7 mouse cellular contexts compared by ENCODE assay signal in genomic region chr11:3169042-3169441, GRCm38 (mm10). TPM values are rescaled to one million over a fixed set of nuclear protein-coding genes. Genes with fewer than 3 reads are reported as not detected.
DNase-seq lines count a peak whose midpoint lies in the region; ATAC-seq lines count a peak whose summit lies in the region.
"Not testable (repeated sequence)": the region's sequence is repeated elsewhere in the genome, so short reads cannot be mapped to it uniquely, and the experiment has no call there.

No protein-coding gene starts in this region.

- 77% methylated on average over 2 of the region's 2 CpGs for WGBS in forebrain, embryonic 11.5 days
- WGBS in heart, embryonic 13.5 days = 63% methylated on average over 2 of the region's 2 CpGs
- WGBS in hindbrain, embryonic 16.5 days = 66% methylated on average over 2 of the region's 2 CpGs
- 56% methylated on average over 2 of the region's 2 CpGs for WGBS in lung, embryonic 15.5 days

- DNase-seq in forebrain, embryonic 11.5 days (ENCODE audit: low spot score) = not testable (repeated sequence)
- DNase-seq in kidney, postnatal 10 days = peak; percentile 19
- peak; percentile 59 for DNase-seq in ovary, adult 18-20 months (ENCODE audit: low spot score)
- DNase-seq in thymus, postnatal 10 days (ENCODE audit: low spot score in 2 of 2) = peak; percentile 32 to 72

- not testable (repeated sequence) for H3K36me3 ChIP-seq in forebrain, embryonic 11.5 days (ENCODE audit: control insufficient read depth, insufficient read depth, low read length); heart, embryonic 13.5 days; hindbrain, embryonic 16.5 days (ENCODE audit: control insufficient read depth, insufficient read depth, low read length); lung, embryonic 15.5 days

- not testable (repeated sequence) for H3K4me2 ChIP-seq in forebrain, embryonic 11.5 days (ENCODE audit: low read depth, low read length, severe bottlenecking); heart, embryonic 13.5 days; hindbrain, embryonic 16.5 days (ENCODE audit: low read length); lung, embryonic 15.5 days

- H3K27ac ChIP-seq in forebrain, embryonic 11.5 days (ENCODE audit: low read depth, low read length); heart, embryonic 13.5 days (replicated peaks); hindbrain, embryonic 16.5 days (ENCODE audit: low read depth, low read length); lung, embryonic 15.5 days: not testable (repeated sequence)

- H3K27me3 ChIP-seq in forebrain, embryonic 11.5 days (ENCODE audit: control insufficient read depth, insufficient read depth, low read length); heart, embryonic 13.5 days (replicated peaks); hindbrain, embryonic 16.5 days (replicated peaks; ENCODE audit: control insufficient read depth, insufficient read depth, low read length); lung, embryonic 15.5 days: not testable (repeated sequence)

- not testable (repeated sequence) for H3K4me1 ChIP-seq in forebrain, embryonic 11.5 days (replicated peaks; ENCODE audit: control insufficient read depth, insufficient read depth, low read length); heart, embryonic 13.5 days; hindbrain, embryonic 16.5 days (ENCODE audit: control insufficient read depth, insufficient read depth, low read depth, low read length); lung, embryonic 15.5 days

- H3K9me3 ChIP-seq in forebrain, embryonic 11.5 days (ENCODE audit: control insufficient read depth, low read length); hindbrain, embryonic 16.5 days (ENCODE audit: control insufficient read depth, low read length): not testable (repeated sequence)
- peaks cover 27% of the 10 kb centered on the region for H3K9me3 ChIP-seq in heart, embryonic 13.5 days
- H3K9me3 ChIP-seq in lung, embryonic 15.5 days = peaks cover 14% of the 10 kb centered on the region

- peak; percentile 34 for ATAC-seq in forebrain, embryonic 11.5 days (replicated peaks; ENCODE audit: low FRiP score)
- peak; percentile 29; the same call in 1 of the 2 replicates for ATAC-seq in heart, embryonic 13.5 days (ENCODE audit: extremely low read depth, insufficient number of reproducible peaks, low FRiP score, low TSS enrichment)
- ATAC-seq in hindbrain, embryonic 16.5 days = 0 out of 2 replicates have a peak, but pooled peaks have one; percentile 38
- peak; percentile 5; the same call in 1 of the 2 replicates for ATAC-seq in lung, embryonic 15.5 days (ENCODE audit: borderline replicate concordance, extremely low read depth, low FRiP score, low TSS enrichment)

- H3K9ac ChIP-seq in forebrain, embryonic 11.5 days (ENCODE audit: low read length); heart, embryonic 13.5 days; hindbrain, embryonic 16.5 days (ENCODE audit: low read depth, low read length); lung, embryonic 15.5 days: not testable (repeated sequence)

- H3K4me3 ChIP-seq in forebrain, embryonic 11.5 days (ENCODE audit: low read depth, low read length); heart, embryonic 13.5 days; hindbrain, embryonic 16.5 days (ENCODE audit: low read length); lung, embryonic 15.5 days: not testable (repeated sequence)

RNA-seq across cellular contexts. Expression of gene Sfi1, which starts 24.2 kb away (rescaled TPM):
- polyA plus RNA-seq in forebrain, embryonic 11.5 days (2014; fragmentation: Nextera tagmentation; extraction: Ambion mirVana) = 12.9 and 14.9 TPM in 2 replicates
- 7.3 and 10.1 TPM in 2 replicates for polyA plus RNA-seq in heart, embryonic 13.5 days (2015; fragmentation: Nextera tagmentation; extraction: Ambion mirVana)
- polyA plus RNA-seq in hindbrain, embryonic 16.5 days (2015; fragmentation: Nextera tagmentation; extraction: Ambion mirVana) = 14.3 and 16.4 TPM in 2 replicates
- 11.3 and 12.8 TPM in 2 replicates for polyA plus RNA-seq in lung, embryonic 15.5 days (2015; fragmentation: Nextera tagmentation; extraction: Ambion mirVana)

RNA-seq across cellular contexts. Expression of gene Eif4enif1, which starts 33.1 kb away (rescaled TPM):
- 75.0 and 76.2 TPM in 2 replicates for polyA plus RNA-seq in forebrain, embryonic 11.5 days (2014; fragmentation: Nextera tagmentation; extraction: Ambion mirVana)
- polyA plus RNA-seq in heart, embryonic 13.5 days (2015; fragmentation: Nextera tagmentation; extraction: Ambion mirVana) = 28.0 and 32.3 TPM in 2 replicates
- polyA plus RNA-seq in hindbrain, embryonic 16.5 days (2015; fragmentation: Nextera tagmentation; extraction: Ambion mirVana) = 36.8 and 48.0 TPM in 2 replicates
- 48.2 and 49.3 TPM in 2 replicates for polyA plus RNA-seq in lung, embryonic 15.5 days (2015; fragmentation: Nextera tagmentation; extraction: Ambion mirVana)
